Mouse (Mus musculus) erythroblast, embryonic 14.5 days (primary cell): ENCODE measurements around the gene Prss33. TPM values are rescaled to one million over a fixed set of nuclear protein-coding genes. Genes with fewer than 3 reads are reported as not detected.
"Not testable (repeated sequence)": the region's sequence is repeated elsewhere in the genome, so short reads cannot be mapped to it uniquely, and the experiment has no call there.

Experiments used
- H3K27me3 ChIP-seq: 2 replicates; pipeline ENCODE4 v1.6.1; 2012; ENCODE audit warnings: inconsistent platforms; ENCODE audit not compliant: control insufficient read depth
- H3K36me3 ChIP-seq: 2 replicates; pipeline ENCODE4 v1.6.1; 2012; ENCODE audit warnings: mild to moderate bottlenecking, inconsistent platforms; ENCODE audit not compliant: control insufficient read depth
- H3K4me1 ChIP-seq: 2 replicates; pipeline ENCODE4 v1.6.1; 2012; ENCODE audit warnings: inconsistent platforms; ENCODE audit not compliant: control insufficient read depth
- H3K4me3 ChIP-seq: replicated peaks from 2 replicates; pipeline ENCODE3; 2012; ENCODE audit warnings: moderate library complexity, mild to moderate bottlenecking, inconsistent platforms
- H3K9me3 ChIP-seq: 2 replicates; pipeline ENCODE4 v1.6.1; 2012; ENCODE audit warnings: low read length, inconsistent platforms, mixed read lengths; ENCODE audit not compliant: control insufficient read depth
- GATA1 ChIP-seq: IDR thresholded peaks from 2 replicates; pipeline ENCODE4 v1.6.1; 2012; ENCODE audit warnings: low read length, inconsistent platforms, mixed read lengths
- TAL1 ChIP-seq: IDR thresholded peaks from 3 replicates; pipeline ENCODE4 v1.6.1; 2012; ENCODE audit warnings: low read length, inconsistent platforms, mixed read lengths
- polyA plus RNA-seq: library from polyadenylated mRNA; stranded (reverse); fragments of >175 nt; gene quantifications from 2 replicates; pipeline ENCODE4 v1.2.3, GENCODE M21; 2012

Gene Prss33
- not detected in 2 replicates for polyA plus RNA-seq

- no peaks in the 10 kb centered on the region; the same call in 1 of the 2 replicates for H3K4me1 ChIP-seq
- no peak within 1 kb of the TSS for H3K4me3 ChIP-seq
- H3K27me3 ChIP-seq, result peaks cover 42% of the 10 kb centered on the region
- H3K36me3 ChIP-seq, result no peaks in the 10 kb centered on the region
- TF ChIP-seq TAL1 (no peak), GATA1 (no peak)
- no peaks in the 10 kb centered on the region for H3K9me3 ChIP-seq
Observed at GRCm38 (mm10) chr17:23836006-23836575, at the start of gene Prss33. Gene Prss33 (minus strand): TSS chr17:23836056.

GRCm38 (mm10) chr17:23880576-23880975, 44.7 kb upstream of the Prss33 start, which contains the start of the genes Dcpp1 and Dcpp2:
Gene Dcpp1 (plus strand): TSS chr17:23880876.
Gene Dcpp2 (plus strand): TSS chr17:23880880.
- H3K4me3 ChIP-seq, H3K36me3 ChIP-seq, H3K9me3 ChIP-seq, H3K4me1 ChIP-seq, H3K27me3 ChIP-seq: not testable (repeated sequence)

- Histone ChIP-seq H3K4me1 (no peaks in the 10 kb centered on the region), H3K36me3 (no peaks in the 10 kb centered on the region), H3K4me3 (no peak overlapping the region), H3K9me3 (no peaks in the 10 kb centered on the region), H3K27me3 (no peaks in the 10 kb centered on the region)
- no peak for TF ChIP-seq GATA1
- no peak for TF ChIP-seq TAL1
Observed at GRCm38 (mm10) chr17:23877166-23877565, 41.3 kb upstream of the Prss33 start.

- H3K36me3 ChIP-seq, result no peaks in the 10 kb centered on the region
- H3K4me1 ChIP-seq, result no peaks in the 10 kb centered on the region
- no peaks in the 10 kb centered on the region for H3K27me3 ChIP-seq
- H3K9me3 ChIP-seq, result no peaks in the 10 kb centered on the region
- TF ChIP-seq TAL1 (no peak), GATA1 (no peak)
- no peak overlapping the region for H3K4me3 ChIP-seq
Observed at GRCm38 (mm10) chr17:23876741-23877140, 40.9 kb upstream of the Prss33 start.

- Histone ChIP-seq H3K4me1 (no peaks in the 10 kb centered on the region), H3K36me3 (no peaks in the 10 kb centered on the region), H3K27me3 (no peaks in the 10 kb centered on the region), H3K9me3 (no peaks in the 10 kb centered on the region), H3K4me3 (no peak overlapping the region)
- TF ChIP-seq TAL1 (no peak), GATA1 (no peak)
Observed at GRCm38 (mm10) chr17:23873884-23874856, 38.3 kb upstream of the Prss33 start.

DNA sequence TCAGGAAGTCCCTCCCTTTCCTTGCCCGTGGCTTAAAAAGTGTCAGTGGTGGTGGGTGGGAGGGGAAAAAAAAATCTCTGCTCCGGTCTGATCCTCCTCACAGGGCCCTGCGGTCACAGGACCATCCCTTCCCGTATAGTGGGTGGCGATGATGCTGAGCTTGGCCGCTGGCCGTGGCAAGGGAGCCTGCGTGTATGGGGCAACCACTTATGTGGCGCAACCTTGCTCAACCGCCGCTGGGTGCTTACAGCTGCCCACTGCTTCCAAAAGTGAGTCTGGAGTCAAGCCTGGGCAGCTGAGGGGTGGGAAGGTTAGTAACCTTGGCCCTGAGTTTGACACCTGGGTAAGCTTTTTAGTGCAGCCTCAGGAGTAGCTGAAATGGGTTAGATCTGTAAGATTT, 32.7 kb upstream of the Prss33 start:
- H3K4me3 ChIP-seq, result no peak overlapping the region
- TF ChIP-seq GATA1 (no peak), TAL1 (no peak)
- no peaks in the 10 kb centered on the region for H3K36me3 ChIP-seq
- H3K27me3 ChIP-seq, result no peaks in the 10 kb centered on the region
- no peaks in the 10 kb centered on the region for H3K4me1 ChIP-seq
- H3K9me3 ChIP-seq, result no peaks in the 10 kb centered on the region

DNA sequence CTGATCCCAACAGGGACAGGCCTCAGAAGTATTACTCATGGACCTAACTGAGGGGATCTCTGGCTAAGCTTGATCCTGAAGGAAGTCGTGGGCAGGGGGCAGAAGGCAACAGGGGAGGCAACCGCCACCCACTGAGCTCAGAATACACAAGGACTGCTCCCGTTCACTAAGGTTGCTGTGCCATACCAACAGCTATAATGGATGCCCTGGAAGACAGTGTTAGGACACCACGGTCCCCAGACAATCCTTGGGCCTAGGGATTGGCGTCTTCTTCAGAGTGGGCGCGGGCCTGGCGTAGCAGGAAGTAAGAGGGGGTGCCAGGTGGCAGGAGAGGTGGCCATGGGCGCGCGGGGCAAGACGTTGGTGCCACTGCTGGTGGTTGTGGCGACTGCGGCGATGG, 31.9 kb upstream of the Prss33 start, which contains the start of gene Prss21:
TSS of gene Prss21 (plus strand) at position 301 of the 400 bp plus-strand sequence.
- Histone ChIP-seq H3K9me3 (no peaks in the 10 kb centered on the region), H3K36me3 (no peaks in the 10 kb centered on the region), H3K27me3 (no peaks in the 10 kb centered on the region), H3K4me1 (no peaks in the 10 kb centered on the region), H3K4me3 (no peak within 1 kb of the TSS)
- TF ChIP-seq GATA1 (no peak), TAL1 (no peak)

- Histone ChIP-seq H3K27me3 (no peaks in the 10 kb centered on the region), H3K4me3 (no peak overlapping the region)
- TF ChIP-seq GATA1, result no peak
- TF ChIP-seq TAL1, result no peak
Observed at GRCm38 (mm10) chr17:23862926-23863325, 27.1 kb upstream of the Prss33 start.

GRCm38 (mm10) chr17:23857913-23858312, 22.1 kb upstream of the Prss33 start:
- no peaks in the 10 kb centered on the region for H3K9me3 ChIP-seq
- no peak overlapping the region for H3K4me3 ChIP-seq
- no peaks in the 10 kb centered on the region for H3K27me3 ChIP-seq
- no peaks in the 10 kb centered on the region for H3K36me3 ChIP-seq
- H3K4me1 ChIP-seq, result no peaks in the 10 kb centered on the region
- TF ChIP-seq GATA1 (no peak), TAL1 (no peak)

More at GRCm38 (mm10) chr17:23862926-23863325, 27.1 kb upstream of the Prss33 start:
- H3K4me1 ChIP-seq, result no peaks in the 10 kb centered on the region
- no peaks in the 10 kb centered on the region for H3K36me3 ChIP-seq
- no peaks in the 10 kb centered on the region for H3K9me3 ChIP-seq
